Mouse (Mus musculus) hindbrain, embryonic 10.5 days (tissue): ENCODE measurements around the gene B4galt5. TPM values are rescaled to one million over a fixed set of nuclear protein-coding genes. Genes with fewer than 3 reads are reported as not detected.

Source experiments
- DNase-seq: peaks from one replicate; pipeline ENCODE4 v3.0.0-alpha.2; 2017; ENCODE audit warnings: low spot score
- H3K27ac ChIP-seq: fragments of 300-500 bp; sonication (generic); 2 replicates; pipeline ENCODE4 v1.5.1; 2016; ENCODE audit warnings: mild to moderate bottlenecking, moderate library complexity
- H3K27me3 ChIP-seq: fragments of 300-500 bp; sonication (generic); 2 replicates; pipeline ENCODE4 v1.6.1; 2016; ENCODE audit warnings: mild to moderate bottlenecking; ENCODE audit not compliant: poor library complexity, insufficient read depth, severe bottlenecking
- H3K36me3 ChIP-seq: fragments of 300-500 bp; sonication (generic); 2 replicates; pipeline ENCODE4 v1.6.1; 2016; ENCODE audit warnings: mild to moderate bottlenecking, moderate library complexity
- H3K4me1 ChIP-seq: fragments of 300-500 bp; sonication (generic); replicated peaks from 2 replicates; pipeline ENCODE4 v1.6.1; 2016; ENCODE audit warnings: mild to moderate bottlenecking
- H3K4me3 ChIP-seq: fragments of 300-500 bp; sonication (generic); 2 replicates; pipeline ENCODE4 v1.5.1; 2016; ENCODE audit warnings: mild to moderate bottlenecking, moderate library complexity
- H3K9me3 ChIP-seq: fragments of 300-500 bp; sonication (generic); 2 replicates; pipeline ENCODE4 v1.6.1; 2016; ENCODE audit warnings: mild to moderate bottlenecking, moderate library complexity
- WGBS: fragments of 180-500 bp; shearing (Covaris S2); methylation state at CpG from one replicate; pipeline ENCODE4 v1.1.7; 2016; 5-methylcytosine and 5-hydroxymethylcytosine counted together
- polyA plus RNA-seq: library from polyadenylated mRNA; unstranded; fragments of >200 nt; fragmentation: Nextera tagmentation; extraction: Ambion mirVana; gene quantifications from 2 replicates; pipeline ENCODE4 v1.2.1, GENCODE M21; 2016

The B4galt5 gene
- polyA plus RNA-seq, 1 experiment from 2014 or later: 10.6 TPM

- H3K36me3 ChIP-seq: no peaks in the 10 kb centered on the region
- H3K9me3 ChIP-seq: no peaks in the 10 kb centered on the region
- H3K4me3 ChIP-seq: no peak overlapping the region
- 79% methylated on average over 6 of the region's 6 CpGs for WGBS
- DNase-seq: no peak
- peaks cover 34% of the 10 kb centered on the region for H3K4me1 ChIP-seq
- no peak overlapping the region for H3K27ac ChIP-seq
- H3K27me3 ChIP-seq: peaks cover 23% of the 10 kb centered on the region
Measured at GRCm38 (mm10) chr2:167352496-167352895, 3.5 kb upstream of the B4galt5 start.

GRCm38 (mm10) chr2:167351371-167351951 is 2.5 kb upstream of the B4galt5 start:
- no peaks in the 10 kb centered on the region for H3K9me3 ChIP-seq
- no peak overlapping the region for H3K27ac ChIP-seq
- no peaks in the 10 kb centered on the region for H3K36me3 ChIP-seq
- H3K27me3 ChIP-seq: peaks cover 23% of the 10 kb centered on the region
- H3K4me1 ChIP-seq: peaks cover 42% of the 10 kb centered on the region
- H3K4me3 ChIP-seq: no peak overlapping the region
- no peak for DNase-seq
- 56% methylated on average over 9 of the region's 9 CpGs for WGBS

- DNase-seq: no peak
- H3K4me1 ChIP-seq: peaks cover 42% of the 10 kb centered on the region
- no peaks in the 10 kb centered on the region for H3K9me3 ChIP-seq
- no peak overlapping the region for H3K27ac ChIP-seq
- WGBS: 52% methylated on average over 8 of the region's 8 CpGs
- H3K4me3 ChIP-seq: peak overlapping the region; percentile 71; the same call in 1 of the 2 replicates
- H3K36me3 ChIP-seq: peaks cover 7% of the 10 kb centered on the region; the same call in 1 of the 2 replicates
- H3K27me3 ChIP-seq: peaks cover 23% of the 10 kb centered on the region
Measured at GRCm38 (mm10) chr2:167350126-167350650, 1.2 kb upstream of the B4galt5 start.

- peak; percentile 99 for DNase-seq
- under 1% methylated on average over 50 of the region's 50 CpGs for WGBS
Measured at GRCm38 (mm10) chr2:167349283-167349936, 427 bp upstream of the B4galt5 start.

GRCm38 (mm10) chr2:167347991-167348375 is 1.0 kb downstream of the B4galt5 start:
- Histone ChIP-seq H3K27ac (peak overlapping the region; percentile 95), H3K9me3 (no peaks in the 10 kb centered on the region), H3K4me1 (peaks cover 49% of the 10 kb centered on the region), H3K27me3 (peaks cover 23% of the 10 kb centered on the region), H3K36me3 (peaks cover 7% of the 10 kb centered on the region; the same call in 1 of the 2 replicates), H3K4me3 (peak overlapping the region; percentile 71)
- WGBS: 16% methylated on average over 11 of the region's 11 CpGs
- peak; percentile 19 for DNase-seq

More at GRCm38 (mm10) chr2:167349283-167349936, 427 bp upstream of the B4galt5 start:
- H3K36me3 ChIP-seq: peaks cover 7% of the 10 kb centered on the region; the same call in 1 of the 2 replicates
- peaks cover 40% of the 10 kb centered on the region for H3K4me1 ChIP-seq
- no peaks in the 10 kb centered on the region for H3K9me3 ChIP-seq
- peaks cover 23% of the 10 kb centered on the region for H3K27me3 ChIP-seq
- peak overlapping the region; percentile 71 for H3K4me3 ChIP-seq
- peak overlapping the region; percentile 95 for H3K27ac ChIP-seq

- Histone ChIP-seq H3K36me3 (peaks cover 7% of the 10 kb centered on the region; the same call in 1 of the 2 replicates), H3K9me3 (no peaks in the 10 kb centered on the region), H3K27me3 (peaks cover 23% of the 10 kb centered on the region), H3K4me1 (peaks cover 50% of the 10 kb centered on the region), H3K27ac (no peak overlapping the region), H3K4me3 (no peak overlapping the region; the same call in 1 of the 2 replicates)
- WGBS: 87% methylated on average over 4 of the region's 4 CpGs
- no peak for DNase-seq
Measured at GRCm38 (mm10) chr2:167347361-167347760, 1.6 kb downstream of the B4galt5 start.

- Histone ChIP-seq H3K9me3 (no peaks in the 10 kb centered on the region), H3K4me1 (peaks cover 62% of the 10 kb centered on the region), H3K36me3 (peaks cover 7% of the 10 kb centered on the region; the same call in 1 of the 2 replicates), H3K4me3 (no peak overlapping the region), H3K27ac (no peak overlapping the region), H3K27me3 (peaks cover 8% of the 10 kb centered on the region)
- no peak for DNase-seq
- 87% methylated on average over 7 of the region's 7 CpGs for WGBS
Measured at GRCm38 (mm10) chr2:167345508-167346164, 3.3 kb downstream of the B4galt5 start.

- WGBS: 84% methylated on average over 5 of the region's 5 CpGs
- Histone ChIP-seq H3K4me1 (peaks cover 60% of the 10 kb centered on the region), H3K36me3 (peaks cover 7% of the 10 kb centered on the region; the same call in 1 of the 2 replicates), H3K4me3 (no peak overlapping the region), H3K27ac (no peak overlapping the region), H3K27me3 (peaks cover 2% of the 10 kb centered on the region), H3K9me3 (no peaks in the 10 kb centered on the region)
- no peak for DNase-seq
Measured at GRCm38 (mm10) chr2:167344871-167345507, 4.0 kb downstream of the B4galt5 start.

- Histone ChIP-seq H3K27ac (peak overlapping the region; percentile 68), H3K4me3 (no peak overlapping the region), H3K27me3 (no peaks in the 10 kb centered on the region), H3K9me3 (no peaks in the 10 kb centered on the region), H3K36me3 (peaks cover 7% of the 10 kb centered on the region; the same call in 1 of the 2 replicates), H3K4me1 (peaks cover 48% of the 10 kb centered on the region)
- 68% methylated on average over 12 of the region's 12 CpGs for WGBS
- no peak for DNase-seq
Measured at GRCm38 (mm10) chr2:167343369-167344140, 5.4 kb downstream of the B4galt5 start.

- no peaks in the 10 kb centered on the region for H3K27me3 ChIP-seq
- 63% methylated on average over 6 of the region's 6 CpGs for WGBS
- peaks cover 7% of the 10 kb centered on the region; the same call in 1 of the 2 replicates for H3K36me3 ChIP-seq
- H3K9me3 ChIP-seq: no peaks in the 10 kb centered on the region
- no peak overlapping the region for H3K4me3 ChIP-seq
- no peak for DNase-seq
- peak overlapping the region; percentile 68 for H3K27ac ChIP-seq
- H3K4me1 ChIP-seq: peaks cover 41% of the 10 kb centered on the region
Measured at GRCm38 (mm10) chr2:167342876-167343275, 6.1 kb downstream of the B4galt5 start.

GRCm38 (mm10) chr2:167337580-167337979 is 11.4 kb downstream of the B4galt5 start:
- no peak for DNase-seq
- H3K27ac ChIP-seq: no peak overlapping the region; the same call in 1 of the 2 replicates
- no peaks in the 10 kb centered on the region for H3K27me3 ChIP-seq
- no peaks in the 10 kb centered on the region for H3K36me3 ChIP-seq
- peaks cover 36% of the 10 kb centered on the region for H3K4me1 ChIP-seq
- no peak overlapping the region for H3K4me3 ChIP-seq
- 79% methylated on average over 2 of the region's 2 CpGs for WGBS
- H3K9me3 ChIP-seq: no peaks in the 10 kb centered on the region

- peak overlapping the region; percentile 35; the same call in 1 of the 2 replicates for H3K27ac ChIP-seq
- H3K4me3 ChIP-seq: no peak overlapping the region
- no peaks in the 10 kb centered on the region for H3K9me3 ChIP-seq
- 70% methylated on average over 3 of the region's 3 CpGs for WGBS
- H3K27me3 ChIP-seq: no peaks in the 10 kb centered on the region
- no peak for DNase-seq
- H3K36me3 ChIP-seq: no peaks in the 10 kb centered on the region
- H3K4me1 ChIP-seq: peaks cover 38% of the 10 kb centered on the region
Measured at GRCm38 (mm10) chr2:167337214-167337512, 11.8 kb downstream of the B4galt5 start.
